Mouse (Mus musculus) ES-Bruce4 (cell line): ENCODE data around the gene Edf1.

Experiments
- CTCF ChIP-seq: IDR thresholded peaks from one replicate; pipeline ENCODE4 v1.8.1; 2011; ENCODE audit warnings: low read depth, low read length
- EP300 ChIP-seq: IDR thresholded peaks from 2 replicates; pipeline ENCODE4 v1.6.1; 2011; ENCODE audit warnings: low read depth, low read length; ENCODE audit not compliant: insufficient read depth
- POLR2A ChIP-seq: IDR thresholded peaks from one replicate; pipeline ENCODE4 v1.8.1; 2011; ENCODE audit warnings: low read length; ENCODE audit not compliant: insufficient read depth

DNA sequence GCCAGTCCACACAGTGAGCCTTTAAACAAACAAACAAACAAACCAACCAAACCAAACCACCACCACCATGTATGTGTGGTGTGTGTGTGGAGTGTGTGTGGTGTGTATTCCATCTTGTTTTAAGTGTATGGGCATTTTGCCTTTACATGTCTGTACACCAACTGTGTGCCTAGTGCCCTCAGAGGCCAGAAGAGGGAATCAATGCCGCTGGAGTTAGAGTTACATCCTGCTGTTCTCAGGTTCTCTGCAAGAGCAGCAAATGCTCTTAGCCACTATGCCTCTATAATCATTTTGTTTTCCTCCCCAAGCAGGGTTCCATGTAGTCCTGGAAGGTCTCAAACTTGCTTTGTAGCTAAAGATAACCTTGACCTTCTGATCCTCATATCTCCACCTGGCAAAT, 1.4 kb upstream of the Edf1 start:
- no peak for TF ChIP-seq CTCF
- TF ChIP-seq POLR2A: no peak
- no peak for TF ChIP-seq EP300
